Mouse (Mus musculus) cerebellum, postnatal 10 days (tissue): Measurements from ENCODE around the gene Prkn.

Experiments used
- DNase-seq, 2 experiments: peaks; one replicate each; pipeline ENCODE4 v3.0.0; 2021; ENCODE audit warnings: mixed read lengths in 2 of 2

Prkn gene

GRCm38 (mm10) chr17:11541928-11542623 is 701.9 kb downstream of the Prkn start:
- DNase-seq = no peak

GRCm38 (mm10) chr17:11550562-11550961 is 710.4 kb downstream of the Prkn start:
- no peak for DNase-seq

GRCm38 (mm10) chr17:11565681-11566080 is 725.5 kb downstream of the Prkn start:
- no peak for DNase-seq

GRCm38 (mm10) chr17:11570392-11570791 is 730.2 kb downstream of the Prkn start:
- no peak for DNase-seq

GRCm38 (mm10) chr17:11573666-11574065 is 733.5 kb downstream of the Prkn start:
- no peak for DNase-seq

GRCm38 (mm10) chr17:11585491-11585890 is 745.3 kb downstream of the Prkn start:
- no peak for DNase-seq

- DNase-seq = no peak
Observed at GRCm38 (mm10) chr17:11607931-11608330, 767.7 kb downstream of the Prkn start.

GRCm38 (mm10) chr17:11611459-11611858 is 771.3 kb downstream of the Prkn start:
- peak; percentile 89 to 91 for DNase-seq

GRCm38 (mm10) chr17:11612801-11613531 is 772.8 kb downstream of the Prkn start:
- peak in 1 of 2 experiments; percentile 25 for DNase-seq

- no peak for DNase-seq
Observed at GRCm38 (mm10) chr17:11617552-11617951, 777.4 kb downstream of the Prkn start.

GRCm38 (mm10) chr17:11618886-11619590 is 778.9 kb downstream of the Prkn start:
- DNase-seq = peak; percentile 58 to 60

GRCm38 (mm10) chr17:11620770-11621169 is 780.6 kb downstream of the Prkn start:
- DNase-seq = no peak

- peak; percentile 42 to 58 for DNase-seq
Observed at GRCm38 (mm10) chr17:11621492-11621891, 781.3 kb downstream of the Prkn start.

- DNase-seq = peak; percentile 29 to 46
Observed at GRCm38 (mm10) chr17:11626306-11626705, 786.1 kb downstream of the Prkn start.

GRCm38 (mm10) chr17:11635121-11635520 is 794.9 kb downstream of the Prkn start:
- DNase-seq = no peak

GRCm38 (mm10) chr17:11637642-11638041 is 797.5 kb downstream of the Prkn start:
- DNase-seq = no peak

- peak; percentile 38 to 51 for DNase-seq
Observed at GRCm38 (mm10) chr17:11638451-11638850, 798.3 kb downstream of the Prkn start.

GRCm38 (mm10) chr17:11639786-11640185 is 799.6 kb downstream of the Prkn start:
- DNase-seq = no peak

GRCm38 (mm10) chr17:11642328-11642727 is 802.1 kb downstream of the Prkn start:
- DNase-seq = no peak

GRCm38 (mm10) chr17:11644016-11644415 is 803.8 kb downstream of the Prkn start:
- DNase-seq = no peak

- DNase-seq = no peak
Observed at GRCm38 (mm10) chr17:11644873-11645464, 804.8 kb downstream of the Prkn start.

- DNase-seq = no peak
Observed at GRCm38 (mm10) chr17:11656397-11656796, 816.2 kb downstream of the Prkn start.

- DNase-seq = no peak
Observed at GRCm38 (mm10) chr17:11656878-11657277, 816.7 kb downstream of the Prkn start.
